Mouse (Mus musculus): ENCODE results near the gene Rab43. TPM values are rescaled to one million over a fixed set of nuclear protein-coding genes. Genes with fewer than 3 reads are reported as not detected.

The Rab43 gene
- polyA plus RNA-seq, 1 experiment, result 58.4 TPM

DNA sequence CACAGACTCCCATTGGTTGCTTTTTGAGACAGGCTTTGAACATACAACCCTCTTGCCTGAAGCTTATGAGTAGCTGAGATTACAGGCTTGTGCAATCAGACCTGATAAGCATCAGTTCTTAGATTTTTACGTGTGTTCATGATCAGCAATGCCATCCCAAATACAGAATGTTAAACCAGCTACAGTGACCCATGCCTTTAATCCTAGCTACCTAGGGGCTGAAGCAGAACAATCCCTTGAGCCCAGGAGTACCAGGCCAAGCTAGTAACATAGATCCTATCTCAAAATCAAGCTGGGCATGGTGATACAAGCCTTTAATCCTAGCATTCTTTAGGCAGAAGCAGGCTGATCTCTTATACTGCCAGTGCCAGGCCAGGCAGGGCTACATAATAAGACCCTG is 7.9 kb downstream of the Rab43 start:
- WGBS, result 37% methylated on average over 1 of the region's 1 CpGs

DNA sequence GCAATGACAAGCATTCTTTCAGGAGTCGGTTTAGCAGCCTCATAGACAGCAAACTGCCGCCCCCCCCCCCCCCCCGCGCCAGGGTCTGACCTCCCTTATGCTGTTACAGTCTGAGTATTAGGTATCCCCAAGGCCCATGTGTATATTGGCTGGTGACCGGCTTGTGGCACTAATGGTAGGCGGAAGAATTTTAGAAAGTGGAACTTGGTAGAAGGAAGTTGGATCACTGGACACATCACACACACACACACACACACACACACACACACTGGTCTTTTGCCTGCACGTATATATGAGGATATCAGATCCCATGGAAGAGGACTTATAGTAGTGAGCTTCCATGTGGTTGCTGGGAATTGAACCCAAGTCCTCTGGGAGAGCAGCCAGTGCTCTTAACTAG is 9.5 kb downstream of the Rab43 start:
- peaks cover 15% of the 10 kb centered on the region for H3K36me3 ChIP-seq (ENCODE audit: control insufficient read depth, insufficient read depth, low read length)
- WGBS, result 84% methylated on average over 7 of the region's 7 CpGs
- TF ChIP-seq CTCF (IDR thresholded peaks at IDR 0.05; ENCODE audit: extremely low read depth, insufficient read length, insufficient replicate concordance, low read depth, low read length), result no peak
- TF ChIP-seq POLR2A (IDR thresholded peaks at IDR 0.05; ENCODE audit: low read depth, low read length), result no peak
- H3K4me3 ChIP-seq (ENCODE audit: low read depth, low read length), result no peak overlapping the region
- H3K27me3 ChIP-seq (ENCODE audit: control insufficient read depth, insufficient read depth, low read length), result no peaks in the 10 kb centered on the region
- H3K4me1 ChIP-seq (ENCODE audit: control insufficient read depth, insufficient read depth, insufficient read length, low read length), result peaks cover 8% of the 10 kb centered on the region; the same call in 1 of the 2 replicates
- no peak overlapping the region for H3K27ac ChIP-seq (ENCODE audit: insufficient read depth, low read depth, low read length)

More for the DNA sequence above, 7.9 kb downstream of the Rab43 start:
- TF ChIP-seq POLR2A (IDR thresholded peaks at IDR 0.05; ENCODE audit: low read depth, low read length), result no peak
- Histone ChIP-seq H3K27me3 (ENCODE audit: control insufficient read depth, insufficient read depth, low read length) (no peaks in the 10 kb centered on the region), H3K36me3 (ENCODE audit: control insufficient read depth, insufficient read depth, low read length) (peaks cover 13% of the 10 kb centered on the region), H3K27ac (ENCODE audit: insufficient read depth, low read depth, low read length) (no peak overlapping the region), H3K4me1 (ENCODE audit: control insufficient read depth, insufficient read depth, insufficient read length, low read length) (peaks cover 12% of the 10 kb centered on the region; the same call in 1 of the 2 replicates), H3K4me3 (ENCODE audit: low read depth, low read length) (no peak overlapping the region)

DNA sequence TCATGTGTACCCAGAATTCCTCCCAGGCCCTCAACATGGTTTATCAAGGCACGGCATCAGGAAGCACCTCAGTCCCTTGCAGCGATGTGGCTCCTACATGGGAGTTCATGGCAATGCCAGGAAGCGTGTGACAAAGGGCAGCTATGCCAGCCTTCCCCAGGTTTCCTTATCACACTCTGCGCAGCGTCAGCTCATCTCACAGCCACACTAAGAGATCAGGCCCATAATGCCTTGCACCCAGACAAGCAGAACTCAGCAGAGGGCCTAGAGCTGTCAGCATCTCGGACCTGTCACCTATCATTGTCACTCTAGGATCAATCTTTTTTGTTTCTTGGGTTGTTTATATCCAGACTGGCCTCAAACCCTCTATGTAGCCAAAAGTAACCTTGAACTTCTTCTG is 12.4 kb downstream of the Rab43 start:
- H3K36me3 ChIP-seq (ENCODE audit: control insufficient read depth, insufficient read depth, low read length), result peaks cover 11% of the 10 kb centered on the region
- WGBS, result 76% methylated on average over 6 of the region's 6 CpGs
- no peaks in the 10 kb centered on the region; the same call in 1 of the 2 replicates for H3K4me1 ChIP-seq (ENCODE audit: control insufficient read depth, insufficient read depth, insufficient read length, low read length)
- no peak for TF ChIP-seq CTCF (IDR thresholded peaks at IDR 0.05; ENCODE audit: extremely low read depth, insufficient read length, insufficient replicate concordance, low read depth, low read length)
- TF ChIP-seq POLR2A (IDR thresholded peaks at IDR 0.05; ENCODE audit: low read depth, low read length), result no peak
- H3K27ac ChIP-seq (ENCODE audit: insufficient read depth, low read depth, low read length), result no peak overlapping the region
- H3K27me3 ChIP-seq (ENCODE audit: control insufficient read depth, insufficient read depth, low read length), result no peaks in the 10 kb centered on the region
- H3K4me3 ChIP-seq (ENCODE audit: low read depth, low read length), result no peak overlapping the region

DNA sequence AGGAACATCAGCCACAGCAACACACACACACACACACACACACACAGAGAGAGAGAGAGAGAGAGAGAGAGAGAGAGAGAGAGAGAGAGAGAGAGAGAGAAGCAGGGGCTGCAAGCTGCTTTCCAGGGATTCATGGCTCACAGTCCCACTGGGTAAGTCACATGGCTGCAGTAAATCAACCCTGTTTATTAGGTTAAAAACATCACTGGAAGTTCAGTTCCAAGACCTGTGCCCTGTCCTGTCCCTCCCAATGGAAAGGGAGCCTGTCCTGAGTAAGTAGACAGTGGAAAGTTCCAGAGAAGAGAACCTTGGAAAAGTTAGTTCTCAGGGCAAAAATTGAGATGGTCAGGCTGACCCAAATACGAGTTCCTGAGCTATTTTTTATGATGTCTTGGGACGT is 14.6 kb downstream of the Rab43 start:
- 32% methylated on average over 2 of the region's 2 CpGs for WGBS
- H3K27ac ChIP-seq (ENCODE audit: insufficient read depth, low read depth, low read length), result no peak overlapping the region
- H3K36me3 ChIP-seq (ENCODE audit: control insufficient read depth, insufficient read depth, low read length), result peaks cover 21% of the 10 kb centered on the region
- no peaks in the 10 kb centered on the region for H3K27me3 ChIP-seq (ENCODE audit: control insufficient read depth, insufficient read depth, low read length)
- TF ChIP-seq CTCF (IDR thresholded peaks at IDR 0.05; ENCODE audit: extremely low read depth, insufficient read length, insufficient replicate concordance, low read depth, low read length) (no peak), POLR2A (IDR thresholded peaks at IDR 0.05; ENCODE audit: low read depth, low read length) (no peak)
- H3K4me1 ChIP-seq (ENCODE audit: control insufficient read depth, insufficient read depth, insufficient read length, low read length), result no peaks in the 10 kb centered on the region; the same call in 1 of the 2 replicates
- no peak overlapping the region for H3K4me3 ChIP-seq (ENCODE audit: low read depth, low read length)

DNA sequence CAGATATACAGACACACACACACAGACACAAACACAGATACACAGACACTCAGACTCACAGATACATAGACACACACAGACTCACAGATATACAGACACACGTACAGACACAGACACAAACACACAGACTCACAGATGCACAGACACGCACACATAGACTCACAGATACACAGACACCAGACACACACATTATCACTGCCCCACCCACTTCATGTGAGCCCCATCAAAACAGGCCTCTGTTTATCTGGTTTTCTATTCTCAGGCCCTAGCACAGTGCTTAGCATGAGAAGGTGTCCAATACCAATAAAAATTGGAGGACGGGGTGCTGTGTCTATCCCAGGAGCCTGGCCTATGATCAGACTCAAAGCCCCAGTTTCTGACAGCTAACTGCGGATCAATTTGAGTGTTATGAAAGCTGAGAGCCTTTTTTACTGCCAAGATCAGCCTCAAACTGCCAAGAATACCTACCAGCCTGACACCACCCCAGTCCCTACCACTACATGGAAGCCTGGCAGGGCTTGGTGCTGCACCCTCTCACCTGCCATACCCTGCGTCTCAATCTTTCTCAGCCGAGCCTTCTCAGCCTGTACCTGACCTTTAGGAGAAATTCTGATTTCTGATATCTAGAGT is 15.6 kb downstream of the Rab43 start:
- Histone ChIP-seq H3K27me3 (ENCODE audit: control insufficient read depth, insufficient read depth, low read length) (no peaks in the 10 kb centered on the region), H3K36me3 (ENCODE audit: control insufficient read depth, insufficient read depth, low read length) (peaks cover 30% of the 10 kb centered on the region), H3K4me1 (ENCODE audit: control insufficient read depth, insufficient read depth, insufficient read length, low read length) (peaks cover 1% of the 10 kb centered on the region), H3K4me3 (ENCODE audit: low read depth, low read length) (no peak overlapping the region), H3K27ac (ENCODE audit: insufficient read depth, low read depth, low read length) (no peak overlapping the region)
- 87% methylated on average over 6 of the region's 6 CpGs for WGBS
- TF ChIP-seq POLR2A (IDR thresholded peaks at IDR 0.05; ENCODE audit: low read depth, low read length), result no peak

DNA sequence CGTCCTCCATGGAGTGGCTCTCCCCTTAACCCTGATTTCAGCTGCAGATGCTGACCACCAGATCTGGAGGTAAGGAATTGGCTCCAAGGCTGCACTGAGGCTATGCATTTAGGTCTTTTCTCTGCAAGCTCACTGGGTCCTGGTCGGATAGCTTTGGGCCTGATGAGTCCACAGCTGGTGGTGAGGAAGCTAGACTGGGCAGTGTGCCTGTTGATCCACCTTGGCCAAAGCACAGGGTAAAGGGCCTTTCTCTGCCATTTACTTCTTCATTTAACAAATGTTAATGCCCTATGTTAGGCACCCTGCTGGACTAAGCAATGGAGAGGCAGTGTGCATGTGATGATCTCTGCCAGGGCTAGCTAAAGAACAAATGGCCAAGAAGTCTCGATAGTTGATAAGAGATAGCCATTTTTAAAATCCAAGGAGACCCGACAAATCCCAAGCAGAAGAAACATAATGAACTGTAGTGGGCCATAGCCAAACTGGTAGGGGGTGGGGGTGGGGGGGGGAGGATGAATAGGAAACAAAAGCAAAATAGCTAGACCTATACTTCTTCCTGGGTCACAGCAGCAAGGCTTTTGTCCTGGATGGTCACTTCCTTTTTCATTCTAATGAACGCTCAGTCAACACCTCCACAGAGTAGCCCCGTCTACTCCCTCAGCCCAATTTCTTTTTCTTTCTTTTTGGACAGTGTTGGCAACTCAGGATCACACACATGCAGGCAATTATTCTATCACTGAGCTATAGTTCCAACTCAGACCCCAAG is 16.4 kb downstream of the Rab43 start:
- 83% methylated on average over 6 of the region's 6 CpGs for whole genome bisulfite sequencing
- Histone ChIP-seq H3K4me1 (ENCODE audit: control insufficient read depth, insufficient read depth, insufficient read length, low read length) (peaks cover 7% of the 10 kb centered on the region), H3K27me3 (ENCODE audit: control insufficient read depth, insufficient read depth, low read length) (no peaks in the 10 kb centered on the region), H3K36me3 (ENCODE audit: control insufficient read depth, insufficient read depth, low read length) (peaks cover 33% of the 10 kb centered on the region), H3K27ac (ENCODE audit: insufficient read depth, low read depth, low read length) (no peak overlapping the region), H3K4me3 (ENCODE audit: low read depth, low read length) (no peak overlapping the region)
- TF ChIP-seq CTCF (IDR thresholded peaks at IDR 0.05; ENCODE audit: extremely low read depth, insufficient read length, insufficient replicate concordance, low read depth, low read length) (no peak), POLR2A (IDR thresholded peaks at IDR 0.05; ENCODE audit: low read depth, low read length) (no peak)

DNA sequence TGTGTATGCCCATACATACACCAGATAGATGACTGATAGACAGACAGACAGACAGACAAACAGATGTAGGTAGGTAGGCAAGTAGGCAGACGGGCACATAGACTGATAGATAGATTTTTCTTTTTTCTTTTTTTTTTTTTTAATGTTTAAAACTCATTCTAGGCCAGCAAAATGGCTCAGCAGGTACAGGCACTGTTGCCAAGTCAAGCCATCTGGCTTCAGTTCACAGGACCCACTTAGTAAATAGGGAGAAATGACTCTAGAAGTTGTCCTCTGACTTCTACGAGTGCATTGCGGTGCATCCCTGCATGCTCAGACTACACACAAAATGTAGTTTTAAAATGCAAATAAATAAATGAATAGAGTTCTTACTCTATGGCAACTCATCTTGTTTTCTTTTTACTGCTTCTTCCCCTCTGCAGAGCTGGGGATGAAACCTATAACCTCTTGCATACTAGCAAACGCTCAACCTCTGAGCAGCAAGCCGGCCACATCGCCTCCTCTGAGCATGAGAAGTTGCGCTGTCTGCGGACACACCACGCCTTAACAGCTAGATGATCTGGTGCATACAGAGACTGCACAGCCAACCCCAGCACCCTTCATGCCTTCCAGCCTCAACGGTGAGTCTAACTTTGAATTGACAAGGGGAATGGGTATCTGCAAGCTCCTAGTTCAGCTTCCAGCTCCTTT is 18.0 kb downstream of the Rab43 start:
- H3K4me3 ChIP-seq (ENCODE audit: low read depth, low read length), result no peak overlapping the region
- WGBS, result 89% methylated on average over 10 of the region's 10 CpGs
- peaks cover 23% of the 10 kb centered on the region for H3K4me1 ChIP-seq (ENCODE audit: control insufficient read depth, insufficient read depth, insufficient read length, low read length)
- H3K36me3 ChIP-seq (ENCODE audit: control insufficient read depth, insufficient read depth, low read length), result peaks cover 33% of the 10 kb centered on the region
- no peak overlapping the region for H3K27ac ChIP-seq (ENCODE audit: insufficient read depth, low read depth, low read length)
- no peaks in the 10 kb centered on the region for H3K27me3 ChIP-seq (ENCODE audit: control insufficient read depth, insufficient read depth, low read length)
- TF ChIP-seq CTCF (IDR thresholded peaks at IDR 0.05; ENCODE audit: extremely low read depth, insufficient read length, insufficient replicate concordance, low read depth, low read length) (no peak), POLR2A (IDR thresholded peaks at IDR 0.05; ENCODE audit: low read depth, low read length) (no peak)

Data from small intestine, adult 2 months (tissue).